Mouse (Mus musculus) liver, postnatal 0 days (tissue): ENCODE measurements at regions not wholly inside any gene's neighbourhood (a gene's known extent, or its start where the extent isn't known, plus 50 kb on each side); places are given as distances from the start of the nearest gene placed in this dataset.

ENCODE experiments used
- ATAC-seq: fragments of 200-750 bp; cut with Nextera tagmentation; 2 replicates; pipeline ENCODE4 v1.8.0; 2017; ENCODE audit warnings: mild to moderate bottlenecking, moderate library complexity
- DNase-seq: peaks from one replicate; pipeline ENCODE4 v3.0.0-alpha.2; 2016
- H3K27ac ChIP-seq: fragments of 300-500 bp; sonication (generic); 2 replicates; pipeline ENCODE4 v1.5.1; 2014; ENCODE audit warnings: antibody characterized with exemption, moderate library complexity, mild to moderate bottlenecking, low read depth
- H3K27me3 ChIP-seq: fragments of 300-500 bp; sonication (generic); 2 replicates; pipeline ENCODE4 v1.6.1; 2014; ENCODE audit warnings: low read length, control low read depth, mixed read lengths; ENCODE audit not compliant: insufficient read depth
- H3K36me3 ChIP-seq: fragments of 300-500 bp; sonication (generic); replicated peaks from 2 replicates; pipeline ENCODE4 v1.6.1; 2014; ENCODE audit warnings: mild to moderate bottlenecking, control low read depth, low read length, moderate library complexity, mixed read lengths; ENCODE audit not compliant: insufficient read depth
- H3K4me1 ChIP-seq: fragments of 300-500 bp; sonication (generic); 2 replicates; pipeline ENCODE4 v1.6.1; 2014; ENCODE audit warnings: antibody characterized with exemption, mild to moderate bottlenecking, control low read depth; ENCODE audit not compliant: insufficient read depth
- H3K4me2 ChIP-seq: fragments of 300-500 bp; sonication (generic); 2 replicates; pipeline ENCODE4 v1.6.1; 2014; ENCODE audit warnings: low read depth, mild to moderate bottlenecking, low read length, moderate library complexity, mixed read lengths
- H3K4me3 ChIP-seq: fragments of 300-500 bp; sonication (generic); 2 replicates; pipeline ENCODE4 v1.5.1; 2014; ENCODE audit warnings: low read depth, low read length
- H3K9ac ChIP-seq: fragments of 300-500 bp; sonication (generic); replicated peaks from 2 replicates; pipeline ENCODE4 v1.6.1; 2014; ENCODE audit warnings: mild to moderate bottlenecking, moderate library complexity
- H3K9me3 ChIP-seq: fragments of 300-500 bp; sonication (generic); 2 replicates; pipeline ENCODE4 v1.6.1; 2016; ENCODE audit warnings: mild to moderate bottlenecking, control low read depth, low read length, mixed read lengths
- CTCF ChIP-seq: sonication (generic); IDR thresholded peaks from 2 replicates; pipeline ENCODE4 v1.5.1; 2016; ENCODE audit warnings: antibody characterized with exemption, low read depth
- EP300 ChIP-seq: IDR thresholded peaks from 2 replicates; pipeline ENCODE4 v1.6.1; 2016; ENCODE audit warnings: antibody characterized with exemption, low read depth, mild to moderate bottlenecking
- WGBS: fragments of 180-500 bp; shearing (Covaris S2); extraction: QIAGEN DNeasy Blood & Tissue Kit; methylation state at CpG from one replicate; pipeline ENCODE4 v1.1.7; 2014; ENCODE audit not compliant: insufficient replicate concordance; 5-methylcytosine and 5-hydroxymethylcytosine counted together

DNA sequence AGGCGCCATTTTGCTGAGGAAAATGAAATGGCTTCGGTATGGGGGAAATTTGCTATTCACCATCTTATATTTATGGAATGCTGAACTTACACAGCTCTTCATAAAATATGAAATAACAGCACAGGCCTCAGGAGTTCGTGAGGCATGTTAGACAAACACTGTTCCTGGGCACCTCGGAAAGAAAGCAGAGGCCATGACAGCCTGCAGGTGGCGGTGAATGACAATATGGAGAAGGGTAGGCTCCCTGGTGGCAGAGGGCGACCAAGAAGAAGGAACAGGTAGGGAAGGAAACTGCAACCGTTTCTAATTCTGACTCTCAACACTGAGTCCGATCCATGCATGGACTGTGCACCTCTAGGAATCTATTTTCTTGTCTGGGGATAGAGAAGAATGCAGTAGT lies 553.6 kb upstream of the Tmpo start:
- H3K4me2 ChIP-seq: no peak overlapping the region
- WGBS: 70% methylated on average over 8 of the region's 8 CpGs
- H3K4me3 ChIP-seq: no peak overlapping the region
- no peaks in the 10 kb centered on the region for H3K27me3 ChIP-seq
- no peaks in the 10 kb centered on the region for H3K9me3 ChIP-seq
- no peak for DNase-seq
- no peaks in the 10 kb centered on the region for H3K4me1 ChIP-seq
- no peak for ATAC-seq
- no peak overlapping the region for H3K9ac ChIP-seq
- H3K36me3 ChIP-seq: no peaks in the 10 kb centered on the region
- no peak for TF ChIP-seq CTCF
- H3K27ac ChIP-seq: no peak overlapping the region

DNA sequence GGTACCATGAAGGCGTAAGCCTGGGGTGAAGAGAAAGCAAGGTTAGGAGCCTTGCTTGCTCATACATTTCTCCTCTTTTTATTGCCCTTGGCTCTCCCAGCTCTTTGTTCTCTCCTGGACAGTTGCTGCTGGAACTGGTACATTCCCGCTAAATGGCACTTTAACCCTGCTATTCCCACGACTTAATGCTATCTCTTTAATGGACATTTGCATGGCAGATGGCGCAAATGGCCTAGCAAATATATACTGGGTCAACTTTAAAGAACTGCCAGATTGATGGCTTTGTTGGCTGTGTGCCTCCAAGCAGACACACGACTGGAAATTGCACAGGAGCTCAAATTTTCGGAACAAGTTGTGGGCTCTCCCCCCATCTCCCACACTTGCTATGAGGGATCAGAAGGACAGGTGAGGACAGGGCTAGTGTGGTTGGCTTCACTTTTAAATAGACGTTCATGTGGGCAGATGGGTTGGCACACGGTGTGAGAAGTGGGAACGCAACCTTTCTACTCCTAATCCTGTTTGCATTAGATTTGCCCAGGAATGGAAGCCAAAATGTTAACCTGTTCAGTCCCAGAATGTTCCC lies 551.0 kb upstream of the Tmpo start:
- no peak overlapping the region for H3K4me3 ChIP-seq
- no peaks in the 10 kb centered on the region for H3K4me1 ChIP-seq
- no peak for TF ChIP-seq CTCF
- TF ChIP-seq EP300: no peak
- no peaks in the 10 kb centered on the region for H3K36me3 ChIP-seq
- H3K27ac ChIP-seq: no peak overlapping the region
- no peak overlapping the region for H3K4me2 ChIP-seq
- DNase-seq (no peak), ATAC-seq (no peak)
- no peaks in the 10 kb centered on the region for H3K9me3 ChIP-seq
- H3K27me3 ChIP-seq: no peaks in the 10 kb centered on the region
- WGBS: 65% methylated on average over 9 of the region's 9 CpGs
- no peak overlapping the region for H3K9ac ChIP-seq

DNA sequence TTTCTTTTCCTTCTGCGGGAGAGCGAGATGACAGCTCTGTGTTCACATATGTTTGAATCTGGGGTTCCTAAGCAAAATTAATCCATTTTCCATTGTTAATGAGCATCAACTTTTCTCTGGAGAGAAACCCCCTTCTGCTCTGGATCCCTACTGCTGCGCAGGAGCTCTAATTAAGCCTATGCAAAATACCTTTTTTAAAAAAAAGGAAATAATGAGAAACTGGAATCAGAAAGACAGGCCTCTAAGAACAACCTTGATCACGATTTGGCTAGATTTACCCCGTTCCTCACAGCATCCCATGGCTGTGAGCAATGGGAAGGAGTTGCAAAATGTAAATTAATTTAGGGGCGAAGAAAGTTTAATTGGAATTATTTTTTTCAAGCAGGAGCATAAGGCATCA lies 548.9 kb upstream of the Tmpo start:
- H3K36me3 ChIP-seq: no peaks in the 10 kb centered on the region
- no peak overlapping the region for H3K4me3 ChIP-seq
- no peak overlapping the region for H3K4me2 ChIP-seq
- ATAC-seq (no peak), DNase-seq (no peak)
- no peak overlapping the region for H3K9ac ChIP-seq
- H3K9me3 ChIP-seq: no peaks in the 10 kb centered on the region
- H3K27me3 ChIP-seq: no peaks in the 10 kb centered on the region
- H3K4me1 ChIP-seq: no peaks in the 10 kb centered on the region
- H3K27ac ChIP-seq: no peak overlapping the region
- WGBS: 76% methylated on average over 6 of the region's 6 CpGs
- TF ChIP-seq EP300 (no peak), CTCF (no peak)

DNA sequence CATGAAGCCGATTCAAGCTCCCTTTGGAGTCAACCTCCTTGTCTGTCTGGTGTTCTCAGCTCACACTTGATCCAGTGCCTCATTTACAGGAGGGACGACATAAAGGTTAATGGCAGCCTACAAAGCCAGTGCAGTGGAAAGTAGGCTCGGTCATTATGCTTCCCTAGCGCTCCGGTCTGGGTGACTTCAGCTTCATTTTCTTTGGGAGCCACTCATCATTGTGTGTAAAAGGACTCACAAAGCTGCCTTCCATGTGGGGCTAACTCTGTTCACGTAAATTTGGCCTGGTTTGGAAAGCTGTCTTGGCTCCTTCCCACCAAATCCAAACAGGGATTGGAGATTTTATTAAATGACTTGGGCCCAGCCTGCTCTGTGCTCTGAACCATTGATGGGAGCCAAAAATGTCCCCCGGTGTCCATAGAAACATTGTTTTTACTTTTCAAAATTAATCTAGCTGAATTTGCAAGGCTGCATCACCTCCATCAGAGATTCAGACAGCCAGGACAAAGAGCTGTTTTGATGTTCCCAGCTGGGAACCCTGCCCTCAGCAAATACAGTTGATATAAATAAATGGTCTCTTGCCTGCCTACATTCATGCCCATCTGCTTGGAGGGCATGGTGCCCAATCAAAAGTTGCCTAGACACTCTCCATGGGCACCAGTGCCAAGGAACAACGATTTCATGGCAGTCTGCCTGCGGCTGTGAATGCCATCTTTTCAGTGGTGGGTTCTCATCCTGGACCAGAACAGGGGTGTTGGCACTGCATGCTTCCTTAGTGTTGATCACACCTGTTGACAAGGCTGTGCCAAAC lies 538.7 kb upstream of the Tmpo start:
- no peak for TF ChIP-seq EP300
- no peak for TF ChIP-seq CTCF
- WGBS: 75% methylated on average over 9 of the region's 9 CpGs
- Histone ChIP-seq H3K4me1 (no peaks in the 10 kb centered on the region), H3K27ac (no peak overlapping the region), H3K36me3 (no peaks in the 10 kb centered on the region), H3K4me3 (no peak overlapping the region), H3K9me3 (no peaks in the 10 kb centered on the region), H3K9ac (no peak overlapping the region), H3K4me2 (no peak overlapping the region), H3K27me3 (no peaks in the 10 kb centered on the region)
- DNase-seq: no peak
- ATAC-seq: no peak

DNA sequence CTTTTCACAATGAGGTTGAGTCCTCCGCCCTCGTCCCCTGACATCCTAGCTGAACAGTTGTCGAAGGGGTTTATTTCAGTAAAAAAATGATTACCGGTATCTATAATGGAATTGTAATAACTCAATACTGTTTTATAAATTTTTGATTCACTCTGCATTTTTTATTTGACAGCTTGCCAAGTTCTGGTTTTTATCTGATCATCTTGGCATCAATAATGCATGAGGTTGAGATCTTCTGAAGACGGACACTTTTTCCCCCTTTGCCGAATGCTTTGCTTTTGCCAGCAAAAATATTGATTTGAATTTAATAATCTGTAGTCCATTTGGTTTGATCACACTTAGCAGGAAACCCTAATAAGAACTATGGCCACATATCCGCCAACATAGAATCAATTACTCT lies 535.5 kb upstream of the Tmpo start:
- no peak overlapping the region for H3K4me3 ChIP-seq
- TF ChIP-seq CTCF (no peak), EP300 (no peak)
- no peaks in the 10 kb centered on the region for H3K36me3 ChIP-seq
- WGBS: 84% methylated on average over 7 of the region's 7 CpGs
- H3K4me1 ChIP-seq: no peaks in the 10 kb centered on the region
- ATAC-seq: no peak
- DNase-seq: no peak
- H3K27me3 ChIP-seq: no peaks in the 10 kb centered on the region
- H3K27ac ChIP-seq: no peak overlapping the region
- no peaks in the 10 kb centered on the region for H3K9me3 ChIP-seq
- H3K4me2 ChIP-seq: no peak overlapping the region
- H3K9ac ChIP-seq: no peak overlapping the region

DNA sequence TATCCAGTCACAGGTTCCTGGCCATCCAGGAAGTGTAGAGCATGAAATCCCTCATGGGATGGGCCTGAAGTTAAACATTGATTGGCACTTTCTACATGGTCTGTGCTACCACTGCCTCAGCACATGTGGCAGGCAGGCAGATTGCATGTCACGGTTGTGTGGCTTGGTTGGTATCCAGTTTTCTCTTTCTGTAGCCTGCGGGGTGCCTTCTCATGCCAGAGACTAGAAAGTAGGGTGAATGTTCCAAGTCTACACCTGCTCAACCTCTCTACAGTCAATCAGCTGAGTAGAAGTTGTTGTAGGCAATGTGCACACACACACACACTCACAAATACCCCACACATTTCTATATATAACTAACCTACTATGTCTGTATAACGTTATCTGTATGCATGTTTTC lies 533.5 kb upstream of the Tmpo start:
- WGBS: 77% methylated on average over 3 of the region's 3 CpGs
- no peak overlapping the region for H3K4me3 ChIP-seq
- no peaks in the 10 kb centered on the region for H3K4me1 ChIP-seq
- no peaks in the 10 kb centered on the region for H3K9me3 ChIP-seq
- no peak overlapping the region for H3K27ac ChIP-seq
- H3K4me2 ChIP-seq: no peak overlapping the region
- no peaks in the 10 kb centered on the region for H3K36me3 ChIP-seq
- ATAC-seq (no peak), DNase-seq (no peak)
- H3K27me3 ChIP-seq: no peaks in the 10 kb centered on the region
- no peak for TF ChIP-seq CTCF
- no peak for TF ChIP-seq EP300
- no peak overlapping the region for H3K9ac ChIP-seq
